Mouse (Mus musculus) embryo, embryonic 11 days (tissue): Measurements from ENCODE around the gene Auts2.
A peak's percentile ranks its signal among the peaks of the same experiment; 100 is the strongest.

Source experiments
- DNase-seq: peaks from one replicate; pipeline ENCODE4 v3.0.0-alpha.2; 2015

Auts2 gene

GRCm38 (mm10) chr5:131707471-131707870, 835.7 kb downstream of the Auts2 start:
- DNase-seq: no peak

GRCm38 (mm10) chr5:131703729-131704128, 839.4 kb downstream of the Auts2 start:
- peak; percentile 39 for DNase-seq

GRCm38 (mm10) chr5:131702840-131703392, 840.2 kb downstream of the Auts2 start:
- no peak for DNase-seq

GRCm38 (mm10) chr5:131698900-131699299, 844.2 kb downstream of the Auts2 start:
- DNase-seq: no peak

DNA sequence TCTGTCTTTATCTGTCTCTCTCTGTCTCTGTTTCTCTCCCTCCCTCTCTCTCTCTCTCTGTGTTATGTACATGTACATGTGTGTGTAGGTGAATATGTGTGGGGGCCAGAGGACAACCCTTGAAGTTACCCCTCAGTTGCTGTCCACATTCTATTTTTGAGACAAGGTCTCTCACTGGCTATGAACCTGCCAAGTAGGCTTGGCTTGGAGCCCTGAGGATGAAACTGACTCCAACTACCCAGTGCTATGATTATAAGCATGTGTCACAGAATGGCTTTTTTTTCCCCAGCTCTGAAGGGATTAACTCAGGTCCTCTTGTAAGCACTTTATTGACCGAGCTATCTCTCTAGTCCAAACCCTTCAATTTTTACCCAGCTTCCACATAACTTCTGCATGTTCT, 852.4 kb downstream of the Auts2 start:
- DNase-seq: no peak

GRCm38 (mm10) chr5:131686956-131687618, 856.1 kb downstream of the Auts2 start:
- no peak for DNase-seq

- DNase-seq: peak; percentile 46
Measured at GRCm38 (mm10) chr5:131680127-131680845, 862.9 kb downstream of the Auts2 start.

- DNase-seq: no peak
Measured at GRCm38 (mm10) chr5:131679523-131679922, 863.6 kb downstream of the Auts2 start.

GRCm38 (mm10) chr5:131677518-131677917, 865.6 kb downstream of the Auts2 start:
- no peak for DNase-seq

DNA sequence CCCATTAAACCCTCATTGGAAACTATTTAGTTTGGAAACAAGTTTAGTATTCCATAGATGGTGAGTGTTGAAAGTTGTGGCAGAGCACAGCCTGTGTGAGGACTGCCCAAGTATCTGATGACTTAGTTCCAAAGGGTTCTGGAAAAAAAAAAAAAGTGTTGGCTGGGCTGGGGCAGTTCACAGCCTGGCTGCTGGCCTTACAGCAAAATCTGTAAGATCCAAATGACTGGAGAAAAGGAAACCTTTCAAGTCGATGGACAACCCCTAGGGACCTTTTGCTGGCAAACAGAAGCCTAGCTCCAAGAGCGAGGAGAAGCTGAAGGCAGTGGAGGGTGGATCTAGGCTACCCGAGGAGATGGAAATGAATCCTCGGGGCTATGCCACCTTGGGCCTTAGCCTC, 869.4 kb downstream of the Auts2 start:
- no peak for DNase-seq

DNA sequence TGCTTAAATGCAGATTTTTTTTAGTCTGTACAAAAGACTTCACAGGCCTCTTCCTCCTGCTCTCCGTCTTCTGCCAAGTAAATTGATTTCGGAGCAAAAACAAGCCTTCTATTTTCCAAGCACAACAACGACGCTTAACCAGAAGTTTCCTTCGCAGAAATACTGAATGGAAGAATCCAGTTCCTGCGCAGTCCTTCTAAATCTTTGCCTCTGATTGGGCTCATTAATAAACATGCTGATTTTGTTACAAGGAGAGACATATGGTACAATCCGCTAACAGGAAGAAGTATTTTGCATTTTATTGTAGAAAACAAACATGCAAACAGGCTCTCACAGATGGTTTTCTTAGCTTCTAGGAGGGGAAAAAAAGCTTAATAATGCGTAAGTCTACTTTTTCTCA, 878.1 kb downstream of the Auts2 start:
- DNase-seq: no peak

GRCm38 (mm10) chr5:131664657-131665056, 878.5 kb downstream of the Auts2 start:
- DNase-seq: no peak

DNA sequence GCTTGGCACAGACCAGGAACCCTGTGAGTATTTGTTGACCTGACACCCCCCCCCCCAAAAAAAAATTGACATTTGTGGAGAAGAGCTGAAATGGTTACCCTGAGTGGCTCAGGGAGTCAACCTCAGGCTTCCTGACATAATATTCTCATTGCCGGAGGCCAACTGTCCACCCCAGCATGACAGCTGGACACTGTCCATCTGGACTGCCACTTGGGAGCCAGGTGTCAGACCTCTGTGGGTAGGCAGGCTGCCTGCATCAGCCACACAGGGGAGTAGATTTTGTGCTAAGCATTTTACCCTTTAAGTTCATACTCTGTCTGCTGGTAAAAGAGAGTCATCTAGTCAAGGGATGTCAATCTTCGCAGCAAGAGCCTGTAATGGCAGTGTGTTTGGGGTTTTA, 880.5 kb downstream of the Auts2 start:
- DNase-seq: no peak

DNA sequence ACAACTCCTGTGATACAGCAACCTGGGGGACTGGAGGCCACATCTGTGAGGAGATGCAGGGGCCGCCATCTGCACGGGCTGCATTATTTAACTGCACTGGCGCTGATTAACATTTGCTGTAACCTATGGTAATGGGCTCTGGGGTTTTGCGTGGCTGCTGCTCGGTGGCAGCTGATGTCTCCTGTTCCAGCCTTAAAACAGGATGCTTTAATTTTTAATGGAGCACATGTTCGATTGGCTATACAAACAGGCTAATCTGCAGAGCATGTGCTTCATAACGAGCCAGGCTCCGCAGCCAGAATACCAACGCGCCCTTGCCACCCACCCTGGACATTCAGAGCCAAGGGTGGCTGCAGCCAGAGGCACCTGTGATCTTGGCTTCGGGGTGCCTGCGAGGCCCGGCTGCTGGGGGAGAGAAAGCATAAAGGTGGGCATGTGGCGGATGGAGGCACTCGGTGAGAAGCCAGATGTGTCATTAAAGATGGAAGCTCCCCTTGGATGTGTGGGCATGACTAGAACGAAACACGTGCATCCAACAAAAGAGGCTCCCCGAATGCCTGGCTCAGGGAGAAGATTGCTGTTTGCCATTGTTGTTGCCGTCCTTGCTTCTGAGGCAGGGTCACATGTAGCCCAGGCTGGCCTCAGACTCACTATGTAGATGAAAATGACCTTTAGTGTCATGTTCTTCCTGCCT, 884.2 kb downstream of the Auts2 start:
- DNase-seq: no peak

- DNase-seq: peak; percentile 30
Measured at GRCm38 (mm10) chr5:131654206-131654605, 888.9 kb downstream of the Auts2 start.

- peak; percentile 50 for DNase-seq
Measured at GRCm38 (mm10) chr5:131650381-131650891, 892.7 kb downstream of the Auts2 start.

DNA sequence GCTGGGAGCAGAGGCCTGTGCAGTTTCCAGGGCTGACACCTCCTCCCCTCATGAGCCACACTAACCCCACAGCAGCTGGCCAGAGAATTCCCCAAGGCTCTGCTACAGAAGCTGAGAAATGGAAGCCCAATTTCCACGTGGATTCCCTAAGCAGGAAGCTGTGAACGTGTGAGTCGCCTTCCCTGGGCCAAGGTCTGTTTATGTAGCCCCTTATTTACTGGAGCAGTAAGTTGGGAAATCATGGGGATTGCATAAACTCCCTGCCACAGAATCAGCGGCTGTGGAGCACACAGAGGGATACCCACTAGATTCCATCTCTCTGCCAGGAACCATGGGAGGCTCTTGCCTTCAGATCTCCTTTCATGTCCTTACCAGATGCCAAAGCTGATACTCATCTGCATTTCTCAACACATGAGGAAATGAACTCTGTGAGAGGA, 895.4 kb downstream of the Auts2 start:
- DNase-seq: peak; percentile 64

DNA sequence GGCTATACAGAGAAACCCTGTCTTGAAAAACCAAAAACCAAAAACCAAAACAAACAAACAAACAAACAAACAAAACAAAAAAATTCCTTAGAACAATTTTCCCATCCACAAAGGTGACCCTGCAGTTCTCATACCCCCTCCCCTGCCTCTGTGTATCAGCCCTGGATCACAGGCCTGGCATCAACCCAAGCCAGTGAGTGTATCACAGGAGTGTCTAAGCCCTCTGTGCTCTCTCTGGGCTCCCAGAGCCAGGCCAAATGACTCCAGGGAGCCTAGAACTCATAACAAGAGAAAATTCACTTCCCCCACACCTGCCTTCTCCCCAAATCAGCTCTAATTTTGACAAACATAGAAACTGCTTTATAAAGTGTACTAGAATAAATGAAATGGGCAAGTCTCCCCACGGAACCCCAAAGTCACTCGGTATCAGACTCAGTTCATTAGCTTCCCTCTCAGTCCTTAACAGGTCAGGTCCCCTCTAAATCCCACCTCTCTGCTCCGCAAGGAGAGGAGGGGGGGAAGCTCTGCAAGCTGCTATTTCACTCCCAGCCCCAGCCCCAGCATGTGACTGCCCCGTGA, 896.0 kb downstream of the Auts2 start:
- no peak for DNase-seq

GRCm38 (mm10) chr5:131646192-131646775, 896.9 kb downstream of the Auts2 start:
- peak; percentile 56 for DNase-seq

GRCm38 (mm10) chr5:131645341-131646191, 897.6 kb downstream of the Auts2 start:
- peak; percentile 81 for DNase-seq

GRCm38 (mm10) chr5:131644331-131644730, 898.8 kb downstream of the Auts2 start:
- no peak for DNase-seq
